Mouse (Mus musculus): ENCODE measurements at regions not wholly inside any gene's neighbourhood (a gene's known extent, or its start where the extent isn't known, plus 50 kb on each side); places are given as distances from the start of the nearest gene placed in this dataset.

DNA sequence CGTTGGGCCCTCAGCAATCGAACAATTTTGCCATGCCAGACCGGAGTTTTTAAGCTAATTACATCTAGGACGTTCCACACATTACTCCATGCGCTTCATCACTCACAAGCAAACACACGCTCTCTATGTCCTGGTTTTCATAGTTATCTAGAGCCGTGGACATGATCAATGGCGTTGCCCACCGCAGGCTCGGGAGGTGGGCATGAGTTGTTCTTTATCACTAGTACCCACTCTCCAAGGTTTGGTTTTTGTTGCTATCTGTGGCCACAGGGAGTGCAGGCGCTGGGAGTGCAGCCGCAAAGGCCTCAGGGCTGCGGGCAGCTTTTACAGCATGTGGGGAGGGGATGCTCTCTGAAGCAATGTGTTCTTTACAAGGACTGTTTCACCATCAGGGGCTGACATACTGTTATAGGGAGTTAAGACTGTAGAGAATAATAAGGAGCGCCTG lies 226.8 kb downstream of the Ankrd50 start:
- Histone ChIP-seq H3K27ac (ENCODE audit: low read depth, low read length) (no peak overlapping the region), H3K9ac (no peak overlapping the region), H3K36me3 (ENCODE audit: insufficient read depth) (no peaks in the 10 kb centered on the region), H3K27me3 (ENCODE audit: insufficient read depth, low read length) (no peaks in the 10 kb centered on the region), H3K4me1 (ENCODE audit: insufficient read depth) (no peaks in the 10 kb centered on the region), H3K9me3 (ENCODE audit: low read length) (0 out of 2 replicates have a peak, but pooled peaks cover 3% of the 10 kb centered on the region), H3K4me3 (ENCODE audit: low read depth, low read length) (no peak overlapping the region), H3K4me2 (ENCODE audit: low read depth) (no peak overlapping the region)
- ATAC-seq (no peak), DNase-seq (no peak)
- 75% methylated on average over 14 of the region's 14 CpGs for WGBS
- TF ChIP-seq CTCF (IDR thresholded peaks at IDR 0.05; ENCODE audit: low read depth) = no peak

DNA sequence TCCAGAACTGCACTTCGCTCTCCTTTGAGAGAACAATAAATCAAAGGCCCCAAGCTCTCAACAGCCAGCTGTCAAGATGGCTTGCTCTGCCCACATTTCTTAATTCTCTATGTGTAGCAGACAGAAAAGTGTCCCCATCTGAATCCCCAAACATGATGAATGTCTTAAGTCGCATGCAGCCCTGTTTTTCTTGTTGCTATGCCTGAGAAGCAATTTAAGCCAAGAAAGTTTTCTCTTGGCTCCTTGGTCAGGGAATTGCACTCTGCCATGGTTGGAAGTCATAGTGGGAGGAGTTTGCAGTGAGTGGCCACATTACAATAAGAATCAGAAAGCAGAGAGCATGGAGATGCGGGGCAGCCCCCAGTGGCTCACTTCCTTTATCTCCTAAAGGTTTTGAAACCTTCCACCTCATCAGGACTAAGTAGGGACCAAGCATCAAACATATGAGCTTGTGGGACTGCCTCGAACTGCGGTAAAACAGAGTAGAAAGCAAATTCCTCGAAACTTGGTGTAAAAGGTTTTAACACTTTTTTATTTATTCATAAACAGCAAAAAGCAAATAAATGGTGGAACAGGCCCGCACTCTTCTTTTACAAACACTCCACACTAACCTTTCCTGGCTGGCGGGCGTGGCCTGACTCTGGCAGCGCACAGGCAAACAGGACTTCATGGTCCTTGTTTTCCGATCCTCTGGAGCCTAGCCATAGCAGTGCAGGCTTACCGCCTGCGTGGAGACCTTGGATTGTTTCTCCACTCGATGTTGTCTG lies 227.4 kb downstream of the Ankrd50 start:
- Histone ChIP-seq H3K27me3 (ENCODE audit: insufficient read depth, low read length) (no peaks in the 10 kb centered on the region), H3K4me2 (ENCODE audit: low read depth) (no peak overlapping the region), H3K4me3 (ENCODE audit: low read depth, low read length) (no peak overlapping the region), H3K9me3 (ENCODE audit: low read length) (0 out of 2 replicates have a peak, but pooled peaks cover 3% of the 10 kb centered on the region), H3K9ac (no peak overlapping the region), H3K36me3 (ENCODE audit: insufficient read depth) (no peaks in the 10 kb centered on the region), H3K27ac (ENCODE audit: low read depth, low read length) (no peak overlapping the region), H3K4me1 (ENCODE audit: insufficient read depth) (no peaks in the 10 kb centered on the region)
- 71% methylated on average over 14 of the region's 14 CpGs for WGBS
- no peak for TF ChIP-seq CTCF (IDR thresholded peaks at IDR 0.05; ENCODE audit: low read depth)
- DNase-seq = no peak
- no peak for ATAC-seq

DNA sequence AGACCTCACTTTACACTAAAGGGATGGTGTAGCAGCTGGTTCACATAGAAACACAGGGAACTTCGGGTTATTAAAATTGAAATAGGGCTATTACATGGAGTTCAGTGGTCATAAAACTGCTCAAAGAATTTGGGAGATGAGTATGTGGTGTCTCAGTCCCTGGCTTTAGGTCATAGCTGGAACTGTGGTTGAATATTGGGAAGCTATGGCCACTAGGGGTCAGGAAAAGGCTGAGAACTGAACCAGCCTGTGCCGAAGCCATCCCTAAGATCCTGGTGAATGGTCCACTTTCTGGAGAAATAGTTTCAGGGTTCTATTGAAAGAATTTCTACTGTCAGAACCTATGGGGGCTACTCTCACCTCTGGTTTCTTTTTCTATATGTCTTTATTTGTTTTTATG lies 229.0 kb downstream of the Ankrd50 start:
- TF ChIP-seq CTCF (IDR thresholded peaks at IDR 0.05; ENCODE audit: low read depth) = peak; percentile 76
- 10% methylated on average over 2 of the region's 2 CpGs for WGBS
- H3K9ac ChIP-seq = no peak overlapping the region
- ATAC-seq (peak; percentile 71; the same call in 1 of the 2 replicates), DNase-seq (peak; percentile 63)
- H3K4me3 ChIP-seq (ENCODE audit: low read depth, low read length) = no peak overlapping the region
- H3K9me3 ChIP-seq (ENCODE audit: low read length) = 0 out of 2 replicates have a peak, but pooled peaks cover 3% of the 10 kb centered on the region
- H3K27me3 ChIP-seq (ENCODE audit: insufficient read depth, low read length) = no peaks in the 10 kb centered on the region
- H3K4me2 ChIP-seq (ENCODE audit: low read depth) = no peak overlapping the region
- no peaks in the 10 kb centered on the region for H3K4me1 ChIP-seq (ENCODE audit: insufficient read depth)
- no peak overlapping the region for H3K27ac ChIP-seq (ENCODE audit: low read depth, low read length)
- no peaks in the 10 kb centered on the region for H3K36me3 ChIP-seq (ENCODE audit: insufficient read depth)

DNA sequence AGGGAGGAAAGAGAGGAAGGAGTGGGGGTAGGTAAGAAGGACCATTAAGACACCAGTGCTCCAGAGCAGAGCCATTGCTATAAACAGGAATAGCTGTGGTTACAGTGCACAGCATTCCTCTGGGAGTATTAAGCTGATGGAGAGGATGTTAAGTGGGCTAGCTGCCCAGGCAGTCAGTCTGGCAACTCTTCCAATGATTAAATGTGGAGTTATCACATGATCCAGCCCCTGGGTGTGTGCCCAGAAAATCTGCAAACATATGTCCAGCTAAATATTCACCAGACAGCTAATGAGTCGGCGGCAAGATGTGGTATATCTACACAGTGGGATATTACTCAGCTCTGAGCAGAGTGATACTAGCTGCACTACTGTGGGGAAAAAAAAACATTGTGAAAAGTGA lies 229.7 kb downstream of the Ankrd50 start:
- 34% methylated on average over 2 of the region's 2 CpGs for WGBS
- TF ChIP-seq CTCF (IDR thresholded peaks at IDR 0.05; ENCODE audit: low read depth) = no peak
- Histone ChIP-seq H3K4me3 (ENCODE audit: low read depth, low read length) (no peak overlapping the region), H3K4me2 (ENCODE audit: low read depth) (no peak overlapping the region), H3K27ac (ENCODE audit: low read depth, low read length) (no peak overlapping the region), H3K27me3 (ENCODE audit: insufficient read depth, low read length) (no peaks in the 10 kb centered on the region), H3K9me3 (ENCODE audit: low read length) (0 out of 2 replicates have a peak, but pooled peaks cover 3% of the 10 kb centered on the region), H3K9ac (no peak overlapping the region), H3K36me3 (ENCODE audit: insufficient read depth) (no peaks in the 10 kb centered on the region), H3K4me1 (ENCODE audit: insufficient read depth) (no peaks in the 10 kb centered on the region)
- DNase-seq (peak; percentile 76), ATAC-seq (peak; percentile 69)

DNA sequence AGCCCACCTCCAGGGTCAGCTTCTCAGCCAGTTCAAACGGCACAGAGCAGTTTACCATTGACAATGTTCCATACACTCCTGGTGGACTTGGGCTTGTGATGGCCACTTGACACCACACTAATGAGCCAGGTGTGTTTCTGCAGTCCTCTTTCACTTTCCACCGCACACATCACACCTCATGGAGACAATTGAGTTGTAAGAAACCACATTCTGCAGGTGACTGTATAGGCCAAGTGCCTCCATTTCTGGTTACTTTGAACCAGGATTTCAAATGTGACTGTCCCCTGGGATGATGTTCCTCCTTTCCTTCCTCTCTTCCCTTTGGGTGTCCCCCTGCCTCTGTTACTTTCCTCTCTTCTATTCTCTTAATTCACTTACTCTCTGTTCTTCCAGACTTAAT lies 233.1 kb downstream of the Ankrd50 start:
- Histone ChIP-seq H3K36me3 (ENCODE audit: insufficient read depth) (no peaks in the 10 kb centered on the region), H3K4me2 (ENCODE audit: low read depth) (no peak overlapping the region), H3K27ac (ENCODE audit: low read depth, low read length) (no peak overlapping the region), H3K4me1 (ENCODE audit: insufficient read depth) (no peaks in the 10 kb centered on the region), H3K27me3 (ENCODE audit: insufficient read depth, low read length) (no peaks in the 10 kb centered on the region), H3K4me3 (ENCODE audit: low read depth, low read length) (no peak overlapping the region), H3K9me3 (ENCODE audit: low read length) (0 out of 2 replicates have a peak, but pooled peaks cover 3% of the 10 kb centered on the region), H3K9ac (no peak overlapping the region)
- no peak for TF ChIP-seq CTCF (IDR thresholded peaks at IDR 0.05; ENCODE audit: low read depth)
- ATAC-seq (no peak), DNase-seq (no peak)
- WGBS = 83% methylated on average over 2 of the region's 2 CpGs

DNA sequence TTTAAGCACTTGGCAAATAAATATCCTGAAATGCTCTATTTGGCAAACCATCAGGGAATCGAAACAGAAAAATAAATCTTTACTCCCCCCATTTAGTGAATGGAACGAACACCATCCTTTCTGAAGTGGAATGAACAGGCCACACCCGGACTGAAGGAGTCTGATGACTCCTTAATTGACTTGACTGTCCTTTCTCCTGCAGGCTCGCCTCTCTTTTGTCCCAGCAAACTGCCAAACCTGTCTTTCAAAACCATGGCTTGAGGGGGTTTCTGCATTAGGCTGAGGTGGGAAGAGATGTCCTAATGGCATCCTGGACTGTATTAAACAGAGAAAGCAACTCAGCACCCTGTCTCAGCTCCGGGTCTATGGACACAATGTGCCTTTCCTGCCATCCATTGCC lies 234.1 kb downstream of the Ankrd50 start:
- DNase-seq = no peak

DNA sequence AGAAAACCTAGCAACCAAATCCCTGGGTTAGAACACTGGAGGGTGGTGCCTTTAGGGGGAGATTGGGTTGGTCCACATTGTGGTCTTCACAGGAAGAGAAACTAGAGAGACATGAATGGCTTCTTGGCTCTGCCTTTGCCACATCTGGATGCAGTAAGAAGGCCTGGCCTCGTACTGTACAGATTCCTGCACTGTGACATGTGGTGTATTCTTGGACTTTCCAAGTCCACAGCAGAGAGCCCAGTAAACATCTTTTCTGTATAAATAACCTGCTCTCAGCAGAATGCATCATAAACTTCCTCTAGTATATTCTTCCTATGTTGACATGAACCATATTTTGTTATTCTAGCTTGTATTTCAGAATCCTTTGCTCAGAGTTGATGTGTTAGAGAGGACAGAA lies 235.7 kb downstream of the Ankrd50 start:
- no peak overlapping the region for H3K4me2 ChIP-seq (ENCODE audit: low read depth)
- no peak for ATAC-seq
- H3K4me3 ChIP-seq (ENCODE audit: low read depth, low read length) = no peak overlapping the region
- no peak overlapping the region for H3K27ac ChIP-seq (ENCODE audit: low read depth, low read length)
- no peaks in the 10 kb centered on the region for H3K9me3 ChIP-seq (ENCODE audit: low read length)
- no peak for DNase-seq
- H3K4me1 ChIP-seq (ENCODE audit: insufficient read depth) = no peaks in the 10 kb centered on the region
- H3K36me3 ChIP-seq (ENCODE audit: insufficient read depth) = no peaks in the 10 kb centered on the region
- H3K27me3 ChIP-seq (ENCODE audit: insufficient read depth, low read length) = no peaks in the 10 kb centered on the region
- no peak overlapping the region for H3K9ac ChIP-seq
- no peak for TF ChIP-seq CTCF (IDR thresholded peaks at IDR 0.05; ENCODE audit: low read depth)
- WGBS = 84% methylated on average over 1 of the region's 1 CpGs

More for the DNA sequence above, 234.1 kb downstream of the Ankrd50 start:
- no peaks in the 10 kb centered on the region for H3K36me3 ChIP-seq (ENCODE audit: insufficient read depth)
- H3K9me3 ChIP-seq (ENCODE audit: low read length) = 0 out of 2 replicates have a peak, but pooled peaks cover 3% of the 10 kb centered on the region
- H3K27ac ChIP-seq (ENCODE audit: low read depth, low read length) = no peak overlapping the region
- no peak overlapping the region for H3K4me3 ChIP-seq (ENCODE audit: low read depth, low read length)
- WGBS = 71% methylated on average over 5 of the region's 5 CpGs
- no peak overlapping the region for H3K4me2 ChIP-seq (ENCODE audit: low read depth)
- no peaks in the 10 kb centered on the region for H3K4me1 ChIP-seq (ENCODE audit: insufficient read depth)
- H3K9ac ChIP-seq = no peak overlapping the region
- ATAC-seq = no peak
- TF ChIP-seq CTCF (IDR thresholded peaks at IDR 0.05; ENCODE audit: low read depth) = no peak
- H3K27me3 ChIP-seq (ENCODE audit: insufficient read depth, low read length) = no peaks in the 10 kb centered on the region
